Mouse (Mus musculus) intestine, postnatal 0 days (tissue): ENCODE results near the gene Prpsap2. TPM values are rescaled to one million over a fixed set of nuclear protein-coding genes. Genes with fewer than 3 reads are reported as not detected.

Experiments
- ATAC-seq: fragments of 200-750 bp; cut with Nextera tagmentation; 2 replicates; pipeline ENCODE4 v1.8.0; 2017; ENCODE audit warnings: mild to moderate bottlenecking, moderate TSS enrichment, moderate library complexity
- H3K27ac ChIP-seq: fragments of 300-500 bp; sonication (generic); 2 replicates; pipeline ENCODE4 v1.5.1; 2014; ENCODE audit warnings: mild to moderate bottlenecking, low read depth, low read length, moderate library complexity
- H3K27me3 ChIP-seq: fragments of 300-500 bp; sonication (generic); replicated peaks from 2 replicates; pipeline ENCODE4 v1.6.1; 2014; ENCODE audit warnings: low read length, mixed read lengths; ENCODE audit not compliant: control insufficient read depth, insufficient read depth
- H3K36me3 ChIP-seq: fragments of 300-500 bp; sonication (generic); 2 replicates; pipeline ENCODE4 v1.6.1; 2014; ENCODE audit warnings: mild to moderate bottlenecking, moderate library complexity; ENCODE audit not compliant: control insufficient read depth, insufficient read depth
- H3K4me1 ChIP-seq: fragments of 300-500 bp; sonication (generic); replicated peaks from 2 replicates; pipeline ENCODE4 v1.6.1; 2014; ENCODE audit warnings: antibody characterized with exemption, low read length, mixed read lengths; ENCODE audit not compliant: control insufficient read depth, insufficient read depth
- H3K4me2 ChIP-seq: fragments of 300-500 bp; sonication (generic); replicated peaks from 2 replicates; pipeline ENCODE4 v1.6.1; 2014; ENCODE audit warnings: low read depth, mild to moderate bottlenecking, moderate library complexity
- H3K4me3 ChIP-seq: fragments of 300-500 bp; sonication (generic); 2 replicates; pipeline ENCODE4 v1.5.1; 2014; ENCODE audit warnings: low read depth, low read length
- H3K9ac ChIP-seq: fragments of 300-500 bp; sonication (generic); 2 replicates; pipeline ENCODE4 v1.6.1; 2014; ENCODE audit warnings: mild to moderate bottlenecking, low read depth, low read length
- H3K9me3 ChIP-seq: fragments of 300-500 bp; sonication (generic); 2 replicates; pipeline ENCODE4 v1.6.1; 2016; ENCODE audit warnings: mixed run types; ENCODE audit not compliant: control insufficient read depth
- CTCF ChIP-seq: sonication (generic); IDR thresholded peaks from 2 replicates; pipeline ENCODE4 v1.5.1; 2016; ENCODE audit warnings: low read depth, mild to moderate bottlenecking, control low read depth, antibody characterized with exemption, moderate library complexity
- WGBS: fragments of 180-500 bp; shearing (Covaris S2); extraction: QIAGEN DNeasy Blood & Tissue Kit; methylation state at CpG from one replicate; pipeline ENCODE4 v1.1.7; 2014; 5-methylcytosine and 5-hydroxymethylcytosine counted together
- polyA plus RNA-seq: library from polyadenylated mRNA; unstranded; fragments of >200 nt; fragmentation: Nextera tagmentation; extraction: Ambion mirVana; gene quantifications from 2 replicates; pipeline ENCODE4 v1.2.1, GENCODE M21; 2015

The Prpsap2 gene
- polyA plus RNA-seq, 1 experiment from 2014 or later = 15.1 TPM

DNA sequence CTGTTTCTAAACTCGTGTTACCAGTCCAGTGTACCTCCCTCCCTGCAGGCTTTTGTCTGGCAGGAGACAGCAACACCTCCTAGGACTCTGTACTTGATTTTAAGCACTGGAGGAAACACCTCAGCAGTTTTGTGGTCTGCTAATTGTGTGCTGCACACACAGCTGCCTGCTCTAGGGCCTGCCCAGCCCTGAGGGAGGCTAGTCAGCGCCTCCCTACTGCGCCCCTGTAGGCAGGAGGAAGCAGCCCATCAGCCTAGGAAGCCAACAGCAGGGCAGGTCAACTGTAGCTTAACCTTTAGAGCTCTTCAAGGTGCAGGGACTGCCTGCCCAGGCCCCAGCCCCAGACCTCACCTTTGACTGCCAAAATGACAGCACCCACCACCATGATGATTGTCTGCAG, 53.0 kb downstream of the Prpsap2 start:
- H3K27ac ChIP-seq = no peak overlapping the region
- H3K4me1 ChIP-seq = no peaks in the 10 kb centered on the region; the same call in 1 of the 2 replicates
- TF ChIP-seq CTCF = peak; percentile 24; the same call in 1 of the 2 replicates
- H3K9me3 ChIP-seq = no peaks in the 10 kb centered on the region
- no peaks in the 10 kb centered on the region for H3K27me3 ChIP-seq
- H3K4me3 ChIP-seq = no peak overlapping the region
- H3K36me3 ChIP-seq = no peaks in the 10 kb centered on the region; the same call in 1 of the 2 replicates
- H3K9ac ChIP-seq = no peak overlapping the region
- no peak overlapping the region for H3K4me2 ChIP-seq
- no peak for ATAC-seq
- 60% methylated on average over 3 of the region's 3 CpGs for WGBS

DNA sequence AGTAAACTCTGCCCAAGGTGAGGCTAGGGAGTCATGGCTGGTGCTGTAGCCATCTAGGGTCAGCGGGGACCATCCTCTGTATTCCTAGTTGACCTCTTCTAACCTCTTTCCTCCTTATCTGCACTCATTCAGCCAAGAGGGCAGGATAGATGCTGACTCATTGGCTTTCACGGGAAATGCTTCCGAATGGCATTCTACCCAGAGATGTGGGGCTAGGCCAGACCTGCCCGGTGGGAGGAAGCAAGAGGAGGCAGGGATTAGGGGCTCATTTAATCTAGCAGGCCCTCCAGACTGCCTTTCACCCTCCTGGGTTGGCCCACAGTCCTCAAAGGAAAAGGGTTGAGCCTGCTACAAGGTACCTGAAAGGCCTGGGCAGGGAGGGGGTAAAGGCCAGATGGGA, 55.7 kb downstream of the Prpsap2 start:
- 47% methylated on average over 4 of the region's 4 CpGs for WGBS
- Histone ChIP-seq H3K36me3 (peaks cover 24% of the 10 kb centered on the region), H3K4me2 (no peak overlapping the region), H3K9me3 (no peaks in the 10 kb centered on the region), H3K4me3 (no peak overlapping the region), H3K27ac (no peak overlapping the region), H3K27me3 (no peaks in the 10 kb centered on the region), H3K9ac (no peak overlapping the region), H3K4me1 (no peaks in the 10 kb centered on the region; the same call in 1 of the 2 replicates)
- no peak for TF ChIP-seq CTCF
- ATAC-seq = no peak

DNA sequence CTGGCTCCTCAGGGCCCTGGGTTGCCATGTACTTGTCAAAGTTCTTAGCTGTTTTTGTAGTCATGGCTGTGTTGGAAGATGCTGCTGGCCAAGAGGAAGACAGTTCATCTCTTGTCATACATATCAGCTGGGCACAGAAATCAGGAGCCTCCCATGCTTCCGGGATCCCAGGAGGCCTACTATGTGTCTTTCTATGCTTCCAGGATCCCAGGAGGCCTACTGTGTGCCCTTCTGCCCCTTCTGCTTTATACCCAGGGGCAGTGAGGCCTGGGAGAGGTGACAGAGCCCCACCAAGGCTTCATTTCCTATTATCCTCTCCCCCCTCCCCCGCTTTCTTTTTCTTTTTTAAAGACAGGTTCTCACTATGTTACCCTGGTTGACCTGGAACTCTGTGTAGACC, 56.3 kb downstream of the Prpsap2 start:
- no peak overlapping the region for H3K4me2 ChIP-seq
- H3K9me3 ChIP-seq = no peaks in the 10 kb centered on the region
- H3K27me3 ChIP-seq = no peaks in the 10 kb centered on the region
- WGBS = 93% methylated on average over 2 of the region's 2 CpGs
- no peak overlapping the region for H3K4me3 ChIP-seq
- no peak overlapping the region for H3K27ac ChIP-seq
- peaks cover 26% of the 10 kb centered on the region for H3K36me3 ChIP-seq
- ATAC-seq = no peak
- H3K9ac ChIP-seq = no peak overlapping the region
- H3K4me1 ChIP-seq = no peaks in the 10 kb centered on the region; the same call in 1 of the 2 replicates
- TF ChIP-seq CTCF = no peak

DNA sequence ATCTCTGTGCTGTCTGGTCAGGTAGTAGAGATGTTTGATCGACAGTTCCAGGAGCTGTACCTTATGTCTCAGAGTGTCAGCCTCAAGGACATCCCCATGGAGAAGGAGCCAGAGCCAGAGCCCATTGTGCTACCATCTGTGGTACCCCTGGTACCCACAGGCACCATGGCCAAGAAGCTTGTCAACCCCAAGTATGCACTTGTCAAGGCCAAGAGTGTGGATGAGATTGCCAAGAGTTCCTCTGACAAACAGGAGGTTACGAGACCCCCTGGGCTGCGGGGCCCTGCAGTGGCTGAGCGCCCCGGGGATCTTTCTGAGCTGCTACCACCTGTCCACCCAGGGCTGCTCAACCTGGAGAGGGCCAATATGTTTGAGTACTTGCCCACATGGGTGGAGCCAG, 59.4 kb downstream of the Prpsap2 start:
- Histone ChIP-seq H3K4me2 (no peak overlapping the region), H3K9me3 (no peaks in the 10 kb centered on the region), H3K27ac (no peak overlapping the region), H3K27me3 (no peaks in the 10 kb centered on the region), H3K36me3 (peaks cover 32% of the 10 kb centered on the region), H3K4me3 (no peak overlapping the region), H3K4me1 (peaks cover 11% of the 10 kb centered on the region; the same call in 1 of the 2 replicates), H3K9ac (no peak overlapping the region)
- 89% methylated on average over 5 of the region's 5 CpGs for WGBS
- no peak for TF ChIP-seq CTCF
- no peak for ATAC-seq

DNA sequence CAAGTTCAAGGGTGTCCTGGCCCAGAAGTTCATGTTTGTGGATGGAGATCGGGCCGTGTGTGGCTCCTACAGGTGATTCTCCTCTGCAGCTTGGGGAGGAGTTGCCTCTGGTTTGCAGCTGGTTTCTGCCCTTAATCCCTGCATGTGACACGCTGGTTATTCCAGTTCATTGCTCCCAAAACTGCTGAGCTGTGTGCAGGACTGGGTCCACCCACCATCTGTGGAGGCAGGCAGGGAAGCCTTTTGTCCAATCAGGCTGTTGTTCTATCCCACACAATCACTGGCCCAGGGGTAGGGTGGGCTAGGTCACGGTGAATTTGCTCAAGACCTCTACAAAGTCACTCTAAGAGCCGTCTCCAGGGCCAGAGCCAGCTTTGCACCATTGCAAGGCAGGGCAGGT, 60.2 kb downstream of the Prpsap2 start:
- whole genome bisulfite sequencing = 77% methylated on average over 5 of the region's 5 CpGs
- no peak for ATAC-seq
- Histone ChIP-seq H3K4me1 (peaks cover 11% of the 10 kb centered on the region; the same call in 1 of the 2 replicates), H3K36me3 (peaks cover 39% of the 10 kb centered on the region), H3K4me3 (no peak overlapping the region), H3K9ac (no peak overlapping the region), H3K27ac (no peak overlapping the region), H3K9me3 (no peaks in the 10 kb centered on the region), H3K4me2 (no peak overlapping the region), H3K27me3 (no peaks in the 10 kb centered on the region)
- no peak for TF ChIP-seq CTCF

DNA sequence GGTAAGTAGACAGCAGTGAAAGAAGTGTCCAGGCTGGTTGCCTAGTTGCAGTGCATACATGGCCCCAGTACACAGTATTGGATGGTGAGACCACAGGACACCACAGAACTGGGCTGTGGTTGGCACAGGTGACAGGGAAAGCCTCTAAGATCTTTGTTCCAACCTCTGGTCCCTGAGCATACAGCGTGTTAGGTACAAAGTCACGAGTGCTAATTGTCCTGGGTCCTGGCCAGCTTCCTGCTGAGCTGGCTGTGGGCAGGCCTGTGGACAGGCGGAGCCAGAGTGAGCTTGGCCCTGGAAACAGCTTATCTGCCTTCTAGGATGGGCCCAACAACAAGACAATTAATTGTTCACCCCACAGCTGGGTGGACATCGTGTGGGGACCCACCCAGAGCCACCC, 62.0 kb downstream of the Prpsap2 start:
- Histone ChIP-seq H3K4me3 (no peak overlapping the region), H3K27me3 (no peaks in the 10 kb centered on the region), H3K4me1 (peaks cover 11% of the 10 kb centered on the region; the same call in 1 of the 2 replicates), H3K36me3 (peaks cover 56% of the 10 kb centered on the region), H3K9ac (0 out of 2 replicates have a peak overlapping the region, but pooled peaks have one; percentile 13), H3K27ac (peak overlapping the region; percentile 95), H3K4me2 (no peak overlapping the region), H3K9me3 (no peaks in the 10 kb centered on the region)
- TF ChIP-seq CTCF = no peak
- 45% methylated on average over 4 of the region's 4 CpGs for WGBS
- ATAC-seq = peak; percentile 89

DNA sequence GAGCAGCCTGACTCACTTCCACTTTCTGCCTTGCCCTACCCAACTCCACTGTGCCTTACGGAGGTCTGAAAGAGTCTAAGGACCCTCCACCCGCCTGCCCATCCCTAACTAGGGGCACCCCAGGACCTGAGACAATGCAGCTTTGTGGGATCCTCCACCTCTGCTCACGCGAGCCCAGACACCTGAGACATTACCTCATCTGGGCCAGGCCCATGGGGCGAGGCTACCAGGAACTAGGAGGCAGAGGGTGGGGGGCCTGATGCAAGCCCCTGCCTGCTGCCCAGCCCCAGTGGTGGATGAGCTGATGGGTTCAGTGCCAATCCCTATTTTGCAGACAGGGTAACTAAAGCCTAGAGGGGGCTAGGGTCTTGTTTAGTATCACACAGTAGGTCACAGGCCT, 62.4 kb downstream of the Prpsap2 start:
- Histone ChIP-seq H3K9ac (0 out of 2 replicates have a peak overlapping the region, but pooled peaks have one; percentile 13), H3K4me3 (no peak overlapping the region), H3K27ac (peak overlapping the region; percentile 95), H3K27me3 (no peaks in the 10 kb centered on the region), H3K9me3 (no peaks in the 10 kb centered on the region), H3K36me3 (peaks cover 57% of the 10 kb centered on the region), H3K4me2 (no peak overlapping the region), H3K4me1 (peaks cover 11% of the 10 kb centered on the region; the same call in 1 of the 2 replicates)
- TF ChIP-seq CTCF = no peak
- ATAC-seq = peak; percentile 77
- 49% methylated on average over 5 of the region's 5 CpGs for WGBS
